Mouse (Mus musculus) cerebellum, adult 2 months (tissue): ENCODE measurements around the gene Jak1. TPM values are rescaled to one million over a fixed set of nuclear protein-coding genes. Genes with fewer than 3 reads are reported as not detected.
"Not testable (repeated sequence)": the region's sequence is repeated elsewhere in the genome, so short reads cannot be mapped to it uniquely, and the experiment has no call there.

Source experiments
- DNase-seq, 2 experiments: peaks; one replicate each; pipeline ENCODE4 v3.0.0; 2021
- H3K27ac ChIP-seq: fragments of 200-500 bp; 2 replicates; pipeline ENCODE4 v1.5.1; 2012; ENCODE audit warnings: low read length, control low read depth, inconsistent platforms; ENCODE audit not compliant: insufficient read depth
- H3K27me3 ChIP-seq: fragments of 200-500 bp; 2 replicates; pipeline ENCODE4 v1.6.1; 2012; ENCODE audit warnings: inconsistent platforms, mild to moderate bottlenecking, low read length, moderate library complexity; ENCODE audit not compliant: control insufficient read depth, insufficient read depth
- H3K4me1 ChIP-seq: fragments of 200-500 bp; 2 replicates; pipeline ENCODE4 v1.6.1; 2011; ENCODE audit warnings: low read length; ENCODE audit not compliant: control insufficient read depth, insufficient read depth
- H3K4me3 ChIP-seq: fragments of 200-500 bp; replicated peaks from 2 replicates; pipeline ENCODE3; 2011; ENCODE audit warnings: mild to moderate bottlenecking, low read depth, low read length, control low read depth; ENCODE audit not compliant: insufficient read depth
- CTCF ChIP-seq: fragments of 200-500 bp; IDR thresholded peaks from 2 replicates; pipeline ENCODE4 v1.5.1; 2011; ENCODE audit warnings: low read depth, mild to moderate bottlenecking, control low read depth, low read length, moderate library complexity, borderline replicate concordance; ENCODE audit not compliant: insufficient read depth
- POLR2A ChIP-seq: fragments of 200-500 bp; IDR thresholded peaks from 2 replicates; pipeline ENCODE4 v1.6.1; 2011; ENCODE audit warnings: low read length, control low read depth, borderline replicate concordance; ENCODE audit not compliant: insufficient read depth
- WGBS: fragments of 180-500 bp; shearing (Covaris S2); methylation state at CpG from one replicate; pipeline ENCODE4 v1.1.7; 2018; 5-methylcytosine and 5-hydroxymethylcytosine counted together
- polyA plus RNA-seq: library from polyadenylated mRNA; depleted of rRNA; stranded (reverse); fragments of >200 nt; gene quantifications from 2 replicates; pipeline ENCODE4 v1.2.3, GENCODE M21; 2012

Gene Jak1
- polyA plus RNA-seq, 1 experiment, result 72.2 TPM

- no peak overlapping the region for H3K4me3 ChIP-seq
- DNase-seq, result no peak
- no peak for TF ChIP-seq CTCF
- no peaks in the 10 kb centered on the region; the same call in 1 of the 2 replicates for H3K27me3 ChIP-seq
- 89% methylated on average over 6 of the region's 6 CpGs for WGBS
- H3K27ac ChIP-seq, result no peak overlapping the region
- H3K4me1 ChIP-seq, result peaks cover 5% of the 10 kb centered on the region
These were observed 21.5 kb upstream of the Jak1 start for GRCm38 (mm10) chr4:101286562-101286961.

GRCm38 (mm10) chr4:101285906-101286432 is 20.9 kb upstream of the Jak1 start:
- no peak for DNase-seq
- TF ChIP-seq CTCF, result no peak
- no peak for TF ChIP-seq POLR2A
- Histone ChIP-seq H3K4me3 (no peak overlapping the region), H3K4me1 (peaks cover 5% of the 10 kb centered on the region), H3K27ac (no peak overlapping the region), H3K27me3 (no peaks in the 10 kb centered on the region; the same call in 1 of the 2 replicates)
- WGBS, result 79% methylated on average over 2 of the region's 2 CpGs

GRCm38 (mm10) chr4:101283938-101284337 is 18.9 kb upstream of the Jak1 start:
- TF ChIP-seq CTCF (no peak), POLR2A (no peak)
- Histone ChIP-seq H3K27me3 (no peaks in the 10 kb centered on the region; the same call in 1 of the 2 replicates), H3K4me1 (peaks cover 5% of the 10 kb centered on the region), H3K4me3 (no peak overlapping the region), H3K27ac (no peak overlapping the region)
- peak in 1 of 2 experiments; percentile 20 for DNase-seq
- WGBS, result 36% methylated on average over 4 of the region's 4 CpGs

GRCm38 (mm10) chr4:101282237-101282636 is 17.2 kb upstream of the Jak1 start:
- Histone ChIP-seq H3K27ac (no peak overlapping the region), H3K4me3 (no peak overlapping the region), H3K27me3 (no peaks in the 10 kb centered on the region; the same call in 1 of the 2 replicates), H3K4me1 (peaks cover 5% of the 10 kb centered on the region)
- WGBS, result 91% methylated on average over 1 of the region's 1 CpGs
- no peak for DNase-seq
- TF ChIP-seq POLR2A (no peak), CTCF (no peak)

GRCm38 (mm10) chr4:101280119-101280518 is 15.0 kb upstream of the Jak1 start:
- Histone ChIP-seq H3K4me3 (no peak overlapping the region), H3K27me3 (no peaks in the 10 kb centered on the region), H3K27ac (no peak overlapping the region), H3K4me1 (peaks cover 5% of the 10 kb centered on the region)
- no peak for DNase-seq
- WGBS, result 68% methylated on average over 2 of the region's 2 CpGs
- no peak for TF ChIP-seq CTCF

GRCm38 (mm10) chr4:101276456-101277070 is 11.5 kb upstream of the Jak1 start:
- Histone ChIP-seq H3K27ac (no peak overlapping the region), H3K4me3 (no peak overlapping the region), H3K4me1 (no peaks in the 10 kb centered on the region), H3K27me3 (no peaks in the 10 kb centered on the region)
- WGBS, result 79% methylated on average over 6 of the region's 6 CpGs
- no peak for TF ChIP-seq POLR2A
- DNase-seq, result no peak

- DNase-seq, result no peak
- no peak overlapping the region for H3K27ac ChIP-seq
- TF ChIP-seq POLR2A (no peak), CTCF (no peak)
- no peak overlapping the region for H3K4me3 ChIP-seq
- H3K27me3 ChIP-seq, result no peaks in the 10 kb centered on the region
- no peaks in the 10 kb centered on the region for H3K4me1 ChIP-seq
- 94% methylated on average over 3 of the region's 3 CpGs for WGBS
These were observed 10.8 kb upstream of the Jak1 start for GRCm38 (mm10) chr4:101275881-101276280.

GRCm38 (mm10) chr4:101270734-101271133 is 5.7 kb upstream of the Jak1 start:
- no peak for DNase-seq
- WGBS, result 93% methylated on average over 3 of the region's 3 CpGs
- no peak for TF ChIP-seq POLR2A
- TF ChIP-seq CTCF, result no peak
- H3K27ac ChIP-seq, result no peak overlapping the region
- no peaks in the 10 kb centered on the region for H3K27me3 ChIP-seq
- H3K4me1 ChIP-seq, result no peaks in the 10 kb centered on the region
- no peak overlapping the region for H3K4me3 ChIP-seq

GRCm38 (mm10) chr4:101268506-101268905 is 3.4 kb upstream of the Jak1 start:
- DNase-seq, H3K4me1 ChIP-seq, H3K4me3 ChIP-seq, H3K27me3 ChIP-seq, H3K27ac ChIP-seq: not testable (repeated sequence)
- 54% methylated on average over 1 of the region's 1 CpGs for WGBS
